Mouse (Mus musculus): ENCODE measurements at regions not wholly inside any gene's neighbourhood (a gene's known extent, or its start where the extent isn't known, plus 50 kb on each side); places are given as distances from the start of the nearest gene placed in this dataset.

DNA sequence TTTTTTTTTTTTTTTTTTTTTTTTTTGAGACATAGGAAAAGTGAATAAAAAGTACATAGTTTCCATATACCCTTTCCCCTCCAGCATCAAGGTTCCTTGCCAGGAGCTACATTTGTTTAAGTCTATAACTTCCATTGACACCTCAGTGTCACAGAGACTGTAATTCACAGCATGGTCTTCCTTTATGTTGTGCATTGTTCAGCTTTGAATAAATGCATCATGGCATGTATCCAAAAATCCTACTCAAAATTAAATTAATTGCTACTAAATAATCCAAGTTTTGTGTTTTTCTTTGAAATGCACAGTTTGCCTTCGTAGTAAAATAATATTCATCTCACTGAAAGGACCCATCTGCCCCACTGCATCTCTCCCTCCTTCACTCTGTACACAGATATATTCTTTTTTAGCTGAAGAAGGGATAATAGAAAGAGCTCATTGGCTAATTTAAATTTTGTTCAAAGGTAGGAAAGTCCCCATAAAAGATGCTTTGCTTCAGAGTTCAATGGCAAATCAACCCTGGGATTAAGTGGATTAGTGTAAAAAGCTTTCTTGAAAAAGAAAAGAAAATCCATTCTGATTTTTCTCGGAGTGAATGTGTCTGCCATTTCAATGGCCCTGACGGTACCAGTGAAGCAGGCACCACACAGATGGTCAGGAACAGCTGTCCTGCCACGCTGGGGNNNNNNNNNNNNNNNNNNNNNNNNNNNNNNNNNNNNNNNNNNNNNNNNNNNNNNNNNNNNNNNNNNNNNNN is 301.3 kb upstream of the Marcks start:
- TF ChIP-seq CTCF (IDR thresholded peaks at IDR 0.05; ENCODE audit: low read depth, low read length) (no peak), GATA1 (IDR thresholded peaks at IDR 0.05; ENCODE audit: borderline replicate concordance, low read length) (no peak), GATA2 (IDR thresholded peaks at IDR 0.05; ENCODE audit: borderline replicate concordance, low read depth, low read length) (no peak)

Measured in G1E (cell line).